Mouse (Mus musculus): ENCODE data around the gene Tmem175. TPM values are rescaled to one million over a fixed set of nuclear protein-coding genes. Genes with fewer than 3 reads are reported as not detected.
"Not testable (repeated sequence)": the region's sequence is repeated elsewhere in the genome, so short reads cannot be mapped to it uniquely, and the experiment has no call there.

Tmem175 gene
- polyA plus RNA-seq, 1 experiment: not detected

GRCm38 (mm10) chr5:108633676-108634075, 4.1 kb downstream of the Tmem175 start:
- TF ChIP-seq CTCF (IDR thresholded peaks at IDR 0.05; ENCODE audit: insufficient read depth, low read depth, low read length): no peak
- TF ChIP-seq POLR2A (IDR thresholded peaks at IDR 0.05; ENCODE audit: insufficient read depth, low read depth, low read length): no peak
- WGBS: 84% methylated on average over 4 of the region's 4 CpGs
- no peaks in the 10 kb centered on the region for H3K4me1 ChIP-seq (ENCODE audit: control insufficient read depth, insufficient read depth, low read length)
- no peak overlapping the region for H3K27ac ChIP-seq (ENCODE audit: insufficient read depth, low read depth, low read length)
- H3K4me3 ChIP-seq (ENCODE audit: insufficient read depth, low read depth, low read length): no peak overlapping the region

- H3K4me1 ChIP-seq (ENCODE audit: control insufficient read depth, insufficient read depth, low read length); H3K4me3 ChIP-seq (ENCODE audit: insufficient read depth, low read depth, low read length); H3K27ac ChIP-seq (ENCODE audit: insufficient read depth, low read depth, low read length): not testable (repeated sequence)
- 87% methylated on average over 2 of the region's 3 CpGs for WGBS
Measured at GRCm38 (mm10) chr5:108634088-108634487, 4.5 kb downstream of the Tmem175 start.

- 79% methylated on average over 4 of the region's 4 CpGs for WGBS
- TF ChIP-seq POLR2A (IDR thresholded peaks at IDR 0.05; ENCODE audit: insufficient read depth, low read depth, low read length) (no peak), CTCF (IDR thresholded peaks at IDR 0.05; ENCODE audit: insufficient read depth, low read depth, low read length) (no peak)
Measured at GRCm38 (mm10) chr5:108636172-108636571, 6.6 kb downstream of the Tmem175 start.

GRCm38 (mm10) chr5:108643674-108644073, 14.1 kb downstream of the Tmem175 start:
- H3K4me1 ChIP-seq (ENCODE audit: control insufficient read depth, insufficient read depth, low read length): no peaks in the 10 kb centered on the region
- no peak overlapping the region for H3K27ac ChIP-seq (ENCODE audit: insufficient read depth, low read depth, low read length)
- TF ChIP-seq POLR2A (IDR thresholded peaks at IDR 0.05; ENCODE audit: insufficient read depth, low read depth, low read length): no peak
- no peak for TF ChIP-seq CTCF (IDR thresholded peaks at IDR 0.05; ENCODE audit: insufficient read depth, low read depth, low read length)
- H3K4me3 ChIP-seq (ENCODE audit: insufficient read depth, low read depth, low read length): no peak overlapping the region
- 74% methylated on average over 2 of the region's 2 CpGs for WGBS

More at GRCm38 (mm10) chr5:108636172-108636571, 6.6 kb downstream of the Tmem175 start:
- Histone ChIP-seq H3K4me1 (ENCODE audit: control insufficient read depth, insufficient read depth, low read length) (no peaks in the 10 kb centered on the region), H3K4me3 (ENCODE audit: insufficient read depth, low read depth, low read length) (no peak overlapping the region), H3K27ac (ENCODE audit: insufficient read depth, low read depth, low read length) (no peak overlapping the region)

GRCm38 (mm10) chr5:108645651-108646342, 16.2 kb downstream of the Tmem175 start:
- 60% methylated on average over 9 of the region's 9 CpGs for WGBS
- no peaks in the 10 kb centered on the region for H3K4me1 ChIP-seq (ENCODE audit: control insufficient read depth, insufficient read depth, low read length)
- TF ChIP-seq CTCF (IDR thresholded peaks at IDR 0.05; ENCODE audit: insufficient read depth, low read depth, low read length): no peak
- no peak for TF ChIP-seq POLR2A (IDR thresholded peaks at IDR 0.05; ENCODE audit: insufficient read depth, low read depth, low read length)
- no peak overlapping the region for H3K4me3 ChIP-seq (ENCODE audit: insufficient read depth, low read depth, low read length)
- no peak overlapping the region for H3K27ac ChIP-seq (ENCODE audit: insufficient read depth, low read depth, low read length)

- no peak overlapping the region for H3K4me3 ChIP-seq (ENCODE audit: insufficient read depth, low read depth, low read length)
- no peak for TF ChIP-seq POLR2A (IDR thresholded peaks at IDR 0.05; ENCODE audit: insufficient read depth, low read depth, low read length)
- no peak for TF ChIP-seq CTCF (IDR thresholded peaks at IDR 0.05; ENCODE audit: insufficient read depth, low read depth, low read length)
- WGBS: 52% methylated on average over 3 of the region's 3 CpGs
- no peaks in the 10 kb centered on the region for H3K4me1 ChIP-seq (ENCODE audit: control insufficient read depth, insufficient read depth, low read length)
- H3K27ac ChIP-seq (ENCODE audit: insufficient read depth, low read depth, low read length): no peak overlapping the region
Measured at GRCm38 (mm10) chr5:108646343-108646660, 16.7 kb downstream of the Tmem175 start.

- H3K4me3 ChIP-seq (ENCODE audit: insufficient read depth, low read depth, low read length): no peak overlapping the region
- 90% methylated on average over 2 of the region's 2 CpGs for WGBS
- no peaks in the 10 kb centered on the region for H3K4me1 ChIP-seq (ENCODE audit: control insufficient read depth, insufficient read depth, low read length)
- no peak overlapping the region for H3K27ac ChIP-seq (ENCODE audit: insufficient read depth, low read depth, low read length)
- TF ChIP-seq CTCF (IDR thresholded peaks at IDR 0.05; ENCODE audit: insufficient read depth, low read depth, low read length) (no peak), POLR2A (IDR thresholded peaks at IDR 0.05; ENCODE audit: insufficient read depth, low read depth, low read length) (no peak)
Measured at GRCm38 (mm10) chr5:108647311-108647710, 17.7 kb downstream of the Tmem175 start.

- Histone ChIP-seq H3K4me1 (ENCODE audit: control insufficient read depth, insufficient read depth, low read length) (no peaks in the 10 kb centered on the region), H3K4me3 (ENCODE audit: insufficient read depth, low read depth, low read length) (no peak overlapping the region), H3K27ac (ENCODE audit: insufficient read depth, low read depth, low read length) (no peak overlapping the region)
- WGBS: 89% methylated on average over 2 of the region's 2 CpGs
- no peak for TF ChIP-seq CTCF (IDR thresholded peaks at IDR 0.05; ENCODE audit: insufficient read depth, low read depth, low read length)
- no peak for TF ChIP-seq POLR2A (IDR thresholded peaks at IDR 0.05; ENCODE audit: insufficient read depth, low read depth, low read length)
Measured at GRCm38 (mm10) chr5:108647820-108648465, 18.4 kb downstream of the Tmem175 start.

- Histone ChIP-seq H3K27ac (ENCODE audit: insufficient read depth, low read depth, low read length) (no peak overlapping the region), H3K4me1 (ENCODE audit: control insufficient read depth, insufficient read depth, low read length) (no peaks in the 10 kb centered on the region), H3K4me3 (ENCODE audit: insufficient read depth, low read depth, low read length) (no peak overlapping the region)
- WGBS: 91% methylated on average over 11 of the region's 11 CpGs
- no peak for TF ChIP-seq POLR2A (IDR thresholded peaks at IDR 0.05; ENCODE audit: insufficient read depth, low read depth, low read length)
- TF ChIP-seq CTCF (IDR thresholded peaks at IDR 0.05; ENCODE audit: insufficient read depth, low read depth, low read length): no peak
Measured at GRCm38 (mm10) chr5:108648937-108649576, 19.5 kb downstream of the Tmem175 start.
